Mouse (Mus musculus): ENCODE results near the gene Eif3k.

DNA sequence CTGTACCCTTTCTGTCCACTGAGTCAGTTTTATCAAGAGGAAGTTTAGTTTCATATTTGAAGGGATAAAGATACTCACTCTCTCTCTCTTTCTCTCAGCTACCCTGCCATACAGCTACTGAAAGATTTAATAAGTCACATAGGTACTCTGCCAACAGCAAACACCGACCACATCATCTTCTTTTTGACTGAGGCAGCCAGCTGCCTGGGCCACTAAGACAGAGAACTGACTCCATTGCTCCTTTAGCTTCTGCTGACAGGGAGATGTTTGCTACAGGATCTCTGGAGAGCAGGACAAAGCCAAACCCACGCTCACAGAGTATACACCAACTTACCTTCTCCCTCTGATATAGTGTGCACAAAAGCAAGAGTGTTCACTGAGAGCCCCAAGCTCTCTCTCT is 32.4 kb downstream of the Eif3k start:
- no peak for TF ChIP-seq CTCF (conservative IDR thresholded peaks at IDR 0.05; ENCODE audit: low read length)
- TF ChIP-seq POU5F1 (IDR thresholded peaks at IDR 0.05; ENCODE audit: borderline replicate concordance, low read length): no peak
